Mouse (Mus musculus) layer of hippocampus, postnatal 36 days (tissue): Measurements from ENCODE around the gene Ndp. TPM values are rescaled to one million over a fixed set of nuclear protein-coding genes. Genes with fewer than 3 reads are reported as not detected.

Experiments used
- DNase-seq, 2 experiments: peaks; one replicate each; pipeline ENCODE4 v3.0.0; 2022
- total RNA-seq, 2 experiments: library from RNA; stranded (reverse); gene quantifications; 2 replicates each; pipeline ENCODE4 v1.2.3; 2021

Ndp gene
- total RNA-seq: 1 to 10 TPM; 9.6 TPM

DNA sequence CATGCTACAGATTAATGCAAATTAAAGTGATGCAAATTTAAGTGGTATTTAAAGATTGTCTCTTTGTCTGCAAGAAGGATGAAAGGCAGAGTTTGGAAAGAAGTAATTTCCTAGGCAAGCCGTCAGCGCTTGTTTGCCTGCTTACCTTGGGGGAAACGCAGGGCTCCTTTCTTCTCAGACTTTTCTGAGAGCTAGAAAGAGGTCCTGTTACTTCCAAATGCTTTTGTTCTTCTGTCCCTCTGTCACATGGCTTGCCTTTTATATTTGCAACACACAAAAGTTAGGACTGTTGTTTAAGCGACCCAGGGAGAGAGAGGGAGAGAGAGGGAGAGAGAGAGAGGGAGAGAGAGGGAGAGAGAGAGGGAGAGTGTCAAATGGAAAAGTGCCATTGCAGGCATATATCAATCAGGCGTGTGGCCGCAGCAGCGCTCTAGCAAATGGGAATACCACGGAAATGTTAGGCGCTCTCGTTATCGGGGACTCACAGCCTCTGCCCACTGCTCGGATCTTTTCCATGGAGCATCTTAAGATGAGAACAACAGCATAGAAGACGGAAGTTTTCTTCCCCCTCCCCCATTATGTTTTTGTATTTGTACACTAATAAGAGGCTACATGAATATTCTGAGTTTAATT lies at the start of gene Ndp:
TSS of gene Ndp (minus strand) at position 534 of the 633 bp plus-strand sequence.
- no peak for DNase-seq

DNA sequence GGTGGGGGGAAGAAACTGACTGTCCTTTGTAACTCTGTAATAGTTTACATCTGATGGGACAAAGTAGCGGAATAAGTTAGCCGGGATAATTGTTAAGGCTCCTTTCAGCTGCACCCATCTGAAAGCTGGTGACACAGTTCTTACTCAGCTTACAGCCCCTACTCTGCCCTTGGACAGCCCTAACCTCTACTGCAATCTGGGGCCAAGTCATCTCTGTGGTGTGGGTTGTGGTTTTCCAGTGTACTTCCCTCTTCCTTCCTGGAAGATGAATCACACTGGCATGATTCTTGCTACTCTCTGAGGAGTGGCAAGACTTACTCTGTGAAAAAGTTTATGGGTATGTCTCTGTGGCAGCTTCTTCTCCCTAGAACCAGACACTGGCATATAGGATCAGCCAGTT lies 43.2 kb upstream of the Ndp start:
- DNase-seq: no peak

DNA sequence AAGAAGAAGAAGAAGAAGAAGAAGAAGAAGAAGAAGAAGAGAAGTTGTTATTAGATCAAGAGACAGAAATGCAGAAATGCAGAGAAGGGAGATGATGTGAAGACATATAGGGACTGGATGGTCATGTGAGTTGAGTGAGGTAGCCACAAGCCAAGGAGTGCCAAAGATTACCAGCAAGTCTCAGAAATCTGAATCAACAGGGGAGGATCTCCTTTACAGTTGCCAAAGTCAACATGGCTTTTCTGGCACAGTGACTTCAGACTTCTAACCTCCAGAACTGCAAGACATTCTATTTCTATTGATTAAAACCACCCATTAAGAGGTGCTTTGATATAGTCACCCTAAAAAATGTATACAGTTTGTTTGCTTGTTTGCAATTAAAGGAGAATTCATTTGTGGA lies 6.4 kb upstream of the Ndp start:
- no peak for DNase-seq

DNA sequence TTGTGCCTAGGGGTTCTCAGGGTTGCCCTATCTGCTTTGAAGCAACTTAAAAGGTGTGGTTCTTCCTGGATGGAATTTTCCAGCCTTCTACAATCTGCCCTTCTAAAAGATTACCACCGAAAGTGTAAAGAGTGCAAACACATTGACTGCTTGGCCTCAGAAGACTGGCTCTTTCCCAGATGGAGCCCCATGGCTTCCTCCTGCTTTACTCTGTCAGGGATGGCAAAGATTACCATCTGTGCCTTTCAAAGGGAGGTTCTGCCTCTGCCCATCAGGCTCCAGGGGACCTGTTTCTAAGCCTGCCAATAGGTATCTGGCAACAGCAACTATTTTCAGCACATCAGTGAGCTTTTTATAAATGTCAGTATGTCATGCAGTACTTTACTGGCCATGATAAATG lies 1.5 kb upstream of the Ndp start:
- DNase-seq: no peak

DNA sequence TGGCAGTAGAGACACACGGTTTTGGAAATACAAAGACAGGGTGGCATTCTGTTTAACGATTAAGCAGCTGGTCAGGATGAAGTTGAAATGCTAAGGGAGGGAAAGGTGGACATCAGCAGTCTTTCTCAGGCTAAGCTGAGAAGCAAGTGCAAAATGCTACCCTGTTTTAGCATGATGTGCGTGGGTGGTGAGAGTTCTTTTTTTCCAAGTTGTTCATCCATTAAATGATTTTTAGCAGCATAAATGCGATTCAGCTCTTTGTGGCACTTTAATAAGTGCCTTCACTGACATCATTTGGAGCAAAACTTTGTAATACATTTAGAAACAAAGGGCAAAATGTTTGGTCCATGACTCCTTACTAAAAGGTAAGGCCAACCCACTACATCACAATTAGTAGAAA lies 337 bp upstream of the Ndp start:
- peak in 1 of 2 experiments; percentile 11 for DNase-seq

DNA sequence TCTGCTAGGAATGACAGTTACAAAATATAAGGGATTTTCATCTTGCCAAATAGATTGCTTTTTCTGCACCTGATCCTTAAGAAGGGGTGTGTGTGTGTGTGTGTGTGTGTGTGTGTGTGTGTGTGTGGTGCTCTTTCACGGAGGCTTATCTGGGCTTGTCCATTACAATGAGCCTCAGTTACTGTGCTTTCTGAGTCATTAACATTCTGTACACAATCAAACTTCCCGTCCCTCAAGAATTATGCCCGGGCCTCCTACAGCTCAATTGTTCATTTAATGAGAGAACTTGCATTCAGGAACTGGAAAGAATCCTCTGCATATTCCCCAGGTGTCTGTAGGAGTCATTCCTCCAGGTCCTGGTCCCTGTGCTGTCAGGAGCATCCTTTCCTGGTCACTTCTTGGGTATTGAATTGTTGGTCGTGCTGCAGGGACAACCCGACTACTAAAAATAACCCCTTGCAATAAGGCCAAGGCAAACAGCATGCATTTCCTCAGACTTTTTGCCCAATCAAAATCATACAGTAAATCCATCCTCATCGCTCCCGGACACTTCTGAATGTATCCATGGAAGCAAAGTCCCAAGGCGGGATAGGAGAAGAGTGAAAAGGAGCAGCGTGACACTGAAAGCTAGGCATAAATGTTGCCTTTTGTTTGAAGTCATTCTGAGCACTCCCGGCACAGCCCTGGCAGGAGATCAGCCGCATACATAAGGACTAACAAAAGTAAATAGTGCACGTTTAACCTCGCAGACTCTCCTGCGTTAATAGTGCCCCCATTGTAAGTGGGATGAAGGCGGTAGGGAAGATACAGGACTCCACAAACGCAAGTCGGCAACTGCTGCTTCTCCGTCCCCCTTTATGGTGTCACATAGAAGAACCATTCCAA lies 1.1 kb downstream of the Ndp start:
- no peak for DNase-seq

DNA sequence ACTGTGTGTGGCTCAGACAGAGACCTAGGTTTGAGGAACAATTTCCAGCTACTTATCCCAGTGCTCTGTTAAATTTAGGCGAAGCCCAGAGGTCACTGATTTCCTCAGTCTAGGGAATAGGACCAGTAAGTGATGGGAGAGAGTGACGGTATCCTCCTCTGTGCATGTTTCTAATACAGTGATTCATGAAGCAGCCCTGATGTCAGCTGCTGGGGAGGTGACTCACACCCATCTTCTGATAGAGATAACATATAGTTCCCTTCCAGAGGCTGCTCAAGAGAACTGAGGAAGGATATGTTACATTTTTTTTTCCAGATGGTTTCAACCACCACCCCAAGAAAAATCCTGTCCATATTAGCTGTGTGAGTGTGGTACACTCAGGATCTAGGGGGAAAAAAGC lies 2.9 kb downstream of the Ndp start:
- DNase-seq: no peak

DNA sequence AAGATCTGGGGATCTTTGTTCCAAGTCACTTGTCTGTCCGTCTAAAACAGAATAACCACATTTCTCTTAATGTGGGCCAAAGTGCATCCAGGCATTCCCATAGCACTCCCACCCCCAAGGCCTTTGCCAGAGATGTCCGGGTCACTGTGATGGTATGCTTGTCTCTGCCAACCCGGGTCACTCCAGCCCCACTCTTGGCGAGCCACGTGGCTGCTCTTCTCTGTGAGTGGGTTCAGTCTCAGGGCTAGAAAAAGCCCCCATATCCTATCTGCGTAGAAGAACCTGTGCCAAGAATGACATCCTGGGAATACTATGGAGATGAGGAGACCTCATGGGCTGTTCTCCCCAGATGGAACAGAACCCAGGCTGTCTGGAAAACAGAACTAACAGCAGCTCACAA lies 4.0 kb downstream of the Ndp start:
- no peak for DNase-seq

DNA sequence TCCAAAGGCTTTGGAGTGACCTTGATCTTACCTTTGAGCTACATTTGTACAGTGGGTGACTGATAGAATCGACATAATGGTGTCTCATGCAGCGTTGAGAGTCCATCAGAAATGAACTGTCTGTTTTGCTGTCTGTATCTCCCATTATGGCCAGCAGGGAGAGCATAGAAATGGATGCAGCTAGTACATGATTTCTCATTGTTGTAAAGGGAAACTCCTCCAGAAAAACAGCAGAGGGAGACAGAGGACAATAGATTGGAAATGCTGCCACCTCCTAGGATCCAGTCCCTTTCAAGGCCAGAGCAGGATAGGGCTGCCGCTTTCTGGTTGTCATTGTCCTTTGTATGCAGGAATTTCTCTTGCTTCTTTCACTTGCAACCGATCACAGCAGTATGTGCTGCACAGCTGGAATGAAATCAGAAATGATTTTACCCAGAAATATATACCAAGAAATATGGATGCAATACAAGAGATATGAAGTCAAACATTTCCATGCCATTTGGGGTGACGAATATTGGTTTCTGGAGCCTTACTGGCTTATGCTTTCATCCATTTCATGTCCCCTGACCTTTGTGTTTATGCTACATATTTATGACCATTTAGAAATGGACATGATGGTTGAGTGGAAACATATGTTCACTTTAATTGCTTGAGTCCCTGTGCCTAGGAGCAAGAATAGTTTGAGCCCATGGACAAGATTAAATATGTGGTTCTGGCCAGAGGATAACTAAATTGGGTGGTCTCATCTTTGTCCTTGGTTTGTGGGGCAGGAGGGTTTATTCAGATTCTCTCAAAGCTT lies 17.0 kb downstream of the Ndp start:
- DNase-seq: no peak

DNA sequence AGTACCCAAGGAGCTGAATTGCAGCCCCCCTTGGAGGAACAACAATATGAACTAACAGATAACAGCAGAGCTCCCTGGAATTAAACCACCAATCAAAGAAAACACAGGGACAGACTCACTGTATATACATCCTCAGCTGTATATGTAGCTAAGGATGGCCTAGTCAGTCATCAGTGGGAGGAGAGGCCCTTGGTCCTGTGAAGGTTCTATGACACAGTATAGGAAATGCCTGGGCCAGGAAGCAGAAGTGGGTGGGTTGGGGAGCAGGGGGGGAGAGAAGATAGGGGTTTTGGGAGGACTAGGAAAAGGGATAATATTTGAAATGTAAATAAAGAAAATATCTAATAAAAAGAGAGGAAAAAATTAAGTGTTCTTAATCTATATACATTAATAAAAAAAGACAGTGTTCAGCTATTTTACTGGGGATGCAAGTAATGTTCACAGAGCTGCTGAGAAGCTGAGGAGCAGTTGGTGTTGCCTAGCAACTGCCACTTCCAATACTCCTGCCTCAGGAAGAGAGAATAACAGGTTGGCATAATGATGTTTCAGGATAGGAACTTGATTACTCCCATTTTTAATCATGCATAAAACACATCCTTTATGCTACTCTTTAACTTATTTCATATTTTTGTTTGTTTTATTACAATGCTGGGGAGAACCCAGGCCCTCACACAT lies 43.8 kb downstream of the Ndp start:
- DNase-seq: no peak

DNA sequence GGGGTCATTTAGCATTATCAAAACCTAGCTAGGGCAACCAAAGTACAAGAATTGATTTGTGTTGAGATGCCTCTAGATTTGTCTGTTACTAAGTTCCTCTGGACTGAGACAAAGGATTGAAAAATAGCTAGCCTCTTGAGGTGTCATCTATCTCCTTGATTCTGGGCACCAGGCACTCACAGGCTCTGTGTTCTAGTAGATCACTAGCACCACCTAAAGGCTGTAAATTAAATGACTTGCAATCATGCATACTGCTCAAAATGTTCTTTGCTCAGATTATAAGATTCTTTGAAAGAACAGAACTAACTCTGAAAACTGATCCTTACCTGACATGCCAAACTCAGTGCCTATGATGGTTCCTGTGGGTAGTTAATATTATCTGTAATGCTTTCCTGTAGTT lies 51.3 kb downstream of the Ndp start:
- DNase-seq: no peak

DNA sequence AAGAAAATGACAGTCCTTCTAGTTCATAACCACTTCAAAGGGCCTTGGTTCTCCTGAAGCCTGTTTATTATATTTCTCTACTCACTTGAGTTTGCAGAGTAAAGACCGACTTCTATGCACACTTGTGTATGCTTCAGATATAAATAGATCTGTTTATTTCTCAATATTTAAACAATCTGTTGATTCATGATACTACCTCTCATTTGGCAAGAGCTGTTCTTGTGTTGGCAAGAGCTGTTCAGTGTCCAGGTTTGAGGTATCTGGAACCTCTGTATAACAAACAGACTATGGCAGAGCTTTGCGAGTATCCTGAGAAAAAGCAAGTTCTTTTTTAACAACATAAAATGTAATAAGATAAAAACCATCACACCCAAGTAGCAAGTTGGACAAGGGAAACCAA lies 65.5 kb downstream of the Ndp start:
- no peak for DNase-seq

DNA sequence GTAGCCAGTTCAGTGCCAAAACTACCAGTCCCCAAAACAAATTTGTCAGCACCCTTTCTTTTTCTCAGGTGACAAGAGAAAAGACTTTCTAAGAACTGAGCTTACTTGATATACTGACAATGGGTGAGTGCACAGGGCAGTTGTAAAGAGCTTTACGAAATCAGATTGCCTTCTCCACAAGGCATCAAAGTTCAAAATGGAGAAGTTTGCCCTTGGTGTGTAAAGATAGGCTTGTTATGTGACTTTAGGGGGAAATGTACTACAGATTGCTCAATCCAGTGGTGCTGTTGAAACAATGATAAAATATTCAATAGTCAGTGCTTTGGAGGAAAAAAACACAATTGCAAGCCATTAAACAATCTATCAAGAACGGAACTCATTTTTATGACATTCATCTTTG lies 70.1 kb downstream of the Ndp start:
- DNase-seq: no peak

DNA sequence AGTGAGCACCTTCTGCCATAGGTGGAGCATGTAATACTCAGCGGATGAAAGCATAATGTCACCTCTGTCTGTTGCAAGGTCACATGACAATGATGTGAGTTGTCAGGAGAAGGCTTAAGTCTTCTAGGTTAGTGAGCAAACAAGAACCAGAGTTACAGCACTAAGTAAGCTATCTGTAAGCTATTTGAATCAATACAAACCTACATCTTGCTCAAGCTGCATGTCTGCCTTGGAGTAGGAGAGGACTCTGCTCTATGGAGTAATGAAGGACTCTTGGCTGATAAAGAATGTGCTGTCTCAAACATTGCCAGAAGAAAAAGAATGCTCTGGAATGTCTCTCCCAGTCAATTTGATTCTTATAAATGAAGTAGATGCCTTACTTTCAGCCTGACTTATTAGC lies 74.3 kb downstream of the Ndp start:
- DNase-seq: no peak

DNA sequence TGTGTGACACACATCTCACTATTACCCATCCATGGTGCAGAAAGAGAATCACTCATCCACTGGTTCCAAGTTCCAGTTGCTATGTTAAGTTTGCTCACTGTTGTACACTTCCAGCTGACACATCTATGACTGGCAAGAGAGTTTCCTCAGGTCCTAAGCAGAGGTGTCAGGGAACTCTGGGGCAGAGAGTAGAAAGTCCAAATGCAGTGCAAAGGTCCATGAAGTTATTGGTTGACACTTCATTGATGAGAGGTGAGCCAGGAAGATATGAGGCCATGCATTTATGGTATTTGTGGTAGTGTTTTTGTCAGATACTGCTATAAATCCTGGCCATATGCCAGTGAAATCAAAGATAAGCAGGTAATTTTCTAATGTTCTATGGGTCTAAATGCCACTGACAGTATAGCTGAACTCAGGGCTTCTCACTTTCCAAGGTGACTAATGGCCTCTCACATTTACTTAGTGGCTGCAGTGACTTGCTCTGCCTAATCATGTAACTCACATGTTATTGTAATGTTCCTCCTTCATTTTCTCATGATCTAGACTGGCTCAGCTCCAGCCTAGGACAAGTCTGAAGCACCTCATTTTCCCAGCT lies 75.0 kb downstream of the Ndp start:
- no peak for DNase-seq

Other genes with a start within 250 kb of the Ndp start
- 10 to 100 TPM; 16.6 to 19.3 TPM for gene Maob, start 94.4 kb downstream of the Ndp start, total RNA-seq